Mouse (Mus musculus): ENCODE measurements around the gene Flt1. TPM values are rescaled to one million over a fixed set of nuclear protein-coding genes. Genes with fewer than 3 reads are reported as not detected.

The Flt1 gene
- total RNA-seq, 2 experiments from 2014 or later = 25.0 to 34.5 TPM

DNA sequence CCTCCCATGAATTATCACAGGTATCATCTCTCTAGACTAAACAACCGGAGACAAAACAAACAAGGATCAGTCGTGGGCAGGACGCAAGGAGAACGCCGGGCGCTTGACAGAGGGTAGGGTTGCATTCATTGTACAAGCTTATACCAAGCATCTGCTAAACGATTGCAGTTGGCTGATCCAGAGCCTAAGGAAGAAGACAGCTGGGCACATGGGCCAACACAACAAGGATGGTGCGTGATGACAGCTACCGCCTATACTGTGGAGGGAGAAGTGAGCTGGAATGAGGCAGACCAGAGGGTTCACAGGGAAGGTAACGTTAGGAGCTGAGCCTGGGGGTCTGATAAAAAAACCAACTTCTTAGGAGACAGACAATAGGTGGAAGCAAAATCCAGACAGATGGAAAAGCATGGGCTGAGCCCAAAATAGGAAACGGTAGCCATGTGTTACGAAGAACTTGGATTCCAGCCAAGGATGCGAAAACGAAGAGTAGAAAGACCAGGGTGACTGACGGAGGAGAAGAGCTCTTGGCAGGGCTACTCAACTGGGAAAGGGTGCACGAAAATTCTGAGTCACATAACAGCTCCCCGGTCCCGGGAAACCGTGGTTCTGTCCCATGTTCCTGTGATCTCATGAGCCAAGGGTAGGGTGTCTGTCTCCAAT, 53.9 kb downstream of the Flt1 start:
- DNase-seq (ENCODE audit: extremely low spot score in 1 of 2, low spot score in 1 of 2) = peak; percentile 14 to 18

DNA sequence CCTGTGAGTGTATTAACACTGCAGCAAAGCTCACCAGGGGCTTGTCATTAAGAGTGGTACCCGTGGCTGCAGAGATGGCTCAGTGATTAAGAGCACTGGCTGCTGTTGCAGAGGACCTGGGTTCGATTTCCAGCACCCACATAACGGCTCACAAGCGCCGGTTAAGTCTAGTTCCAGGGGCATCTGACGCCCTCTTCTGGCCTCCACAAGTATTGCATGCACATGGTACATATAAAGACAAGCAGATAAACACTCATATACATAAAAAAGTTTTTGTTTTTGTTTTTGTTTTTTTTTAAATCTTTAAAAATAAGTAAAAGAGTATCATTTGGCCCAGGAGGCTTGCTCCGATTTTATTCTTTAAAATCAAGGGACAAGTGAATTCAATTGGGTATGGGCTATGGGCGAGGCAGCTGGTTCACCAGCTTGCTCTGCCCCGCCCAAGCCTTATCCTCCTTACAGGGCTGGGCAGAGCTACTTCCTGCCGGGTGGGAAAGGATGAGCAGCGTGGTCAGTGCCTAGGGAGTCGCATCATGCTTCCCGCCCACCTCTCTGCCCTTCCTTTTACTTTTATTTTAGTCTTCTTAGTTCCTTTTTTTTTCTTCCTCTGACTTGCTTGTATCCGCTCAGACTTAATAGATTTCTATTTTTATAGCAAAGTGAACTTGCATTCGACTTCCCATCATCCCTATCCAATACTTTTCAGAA, 57.0 kb downstream of the Flt1 start:
- DNase-seq (ENCODE audit: extremely low spot score in 1 of 2, low spot score in 1 of 2) = no peak

DNA sequence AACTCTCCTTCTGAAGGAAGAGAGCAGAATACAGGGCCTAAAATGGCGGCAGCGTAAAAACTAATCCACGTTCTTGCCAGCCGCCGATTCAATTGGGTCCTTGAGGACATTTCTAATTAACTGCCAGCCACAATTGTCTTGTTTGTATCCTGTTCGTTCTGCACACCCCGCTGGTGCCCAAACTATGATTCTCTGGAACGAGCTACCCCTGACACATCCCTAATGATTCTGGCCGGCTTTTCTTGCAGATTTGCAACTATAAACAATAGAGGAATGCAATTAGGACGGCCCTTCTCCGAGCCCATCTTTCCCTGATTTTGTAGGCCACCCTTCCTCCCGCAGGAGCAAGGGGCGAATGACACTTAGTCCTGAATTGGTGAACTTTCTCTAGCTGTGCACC, 59.9 kb downstream of the Flt1 start:
- no peak for DNase-seq (ENCODE audit: extremely low spot score in 1 of 2, low spot score in 1 of 2)

DNA sequence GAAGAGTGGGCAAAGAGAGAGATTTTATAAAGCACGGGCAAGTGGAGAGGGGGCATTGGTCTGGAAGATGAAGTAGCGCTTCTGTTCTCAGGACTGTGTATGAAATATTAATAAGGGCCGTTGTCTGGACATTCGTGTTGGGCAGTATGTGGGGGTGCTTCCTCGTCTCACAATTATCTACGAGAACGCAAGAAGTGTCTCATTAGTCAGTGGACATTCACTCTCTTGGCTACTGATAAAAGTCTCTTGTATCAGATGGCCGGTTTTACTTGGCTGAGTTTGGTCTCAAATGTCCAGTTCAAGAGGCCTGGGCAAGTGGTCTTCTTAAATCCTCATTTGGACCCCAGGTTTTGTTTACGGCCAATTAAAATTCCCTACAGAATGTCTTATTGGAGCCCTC, 60.4 kb downstream of the Flt1 start:
- DNase-seq (ENCODE audit: extremely low spot score in 1 of 2, low spot score in 1 of 2) = no peak

DNA sequence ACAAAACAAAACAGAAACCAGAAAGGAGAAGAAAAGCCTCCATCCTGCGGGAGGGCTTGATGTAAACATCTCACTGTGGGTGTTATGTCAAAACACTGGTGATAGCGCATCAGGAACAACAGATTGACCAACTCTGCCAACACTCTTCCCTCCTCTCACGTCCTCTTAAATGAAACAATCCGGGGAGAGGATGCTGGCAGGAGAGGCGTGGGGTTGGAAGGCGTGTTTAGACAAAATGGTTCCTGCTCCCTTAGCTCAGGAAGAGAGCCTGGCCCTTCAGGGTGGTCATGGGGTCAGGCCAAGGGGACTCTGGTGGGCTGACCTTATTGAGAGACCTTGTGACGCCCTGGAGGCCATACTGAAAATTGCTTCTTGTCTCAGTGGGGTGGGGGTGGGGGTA, 65.9 kb downstream of the Flt1 start:
- no peak for DNase-seq (ENCODE audit: extremely low spot score in 1 of 2, low spot score in 1 of 2)

DNA sequence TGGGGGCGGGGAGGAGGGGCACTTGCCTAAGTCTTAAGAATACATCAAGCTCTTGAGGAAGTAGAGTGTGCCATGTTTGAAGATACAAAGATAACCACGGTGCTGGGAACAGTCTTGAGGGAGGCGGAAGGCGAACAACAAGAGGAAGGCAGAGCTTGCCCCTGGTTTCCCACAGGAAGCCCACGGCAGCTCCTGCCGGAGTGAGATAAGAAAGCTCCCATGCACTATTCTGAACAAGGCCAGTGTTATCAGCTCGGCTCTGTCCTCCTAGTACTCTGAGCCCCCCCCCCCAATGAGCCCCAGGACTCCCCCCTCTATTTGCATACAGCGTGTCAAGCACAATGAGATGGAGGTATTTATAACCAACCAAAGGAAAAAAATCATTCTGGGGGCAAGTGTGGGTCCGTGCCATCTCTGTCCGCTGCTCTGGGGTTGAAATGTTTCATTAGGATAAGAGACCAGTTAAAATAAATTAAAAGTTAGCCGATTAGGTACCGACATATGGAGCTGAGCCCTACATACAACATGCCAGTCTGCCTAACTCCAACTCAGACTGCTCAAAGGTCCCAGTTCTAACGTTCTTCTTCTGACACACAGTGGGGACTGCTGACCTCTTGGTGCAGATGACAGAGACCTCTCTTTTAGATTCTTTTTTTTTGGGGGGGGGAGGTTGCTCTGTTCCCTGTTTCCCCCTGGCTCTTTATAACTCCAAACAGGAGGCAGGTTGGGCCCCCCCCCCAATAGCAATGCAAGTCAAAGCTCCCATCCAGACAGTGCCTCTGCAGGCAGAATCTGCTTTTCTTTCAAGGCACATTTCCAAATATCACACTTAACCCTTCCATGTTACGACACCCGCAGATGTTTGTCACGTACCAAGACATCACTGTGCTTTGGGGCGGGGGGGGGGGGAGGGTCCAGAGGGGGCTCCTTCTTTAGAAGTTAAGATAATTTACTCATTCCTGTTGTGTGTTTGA, 67.6 kb downstream of the Flt1 start:
- no peak for DNase-seq (ENCODE audit: extremely low spot score in 1 of 2, low spot score in 1 of 2)

DNA sequence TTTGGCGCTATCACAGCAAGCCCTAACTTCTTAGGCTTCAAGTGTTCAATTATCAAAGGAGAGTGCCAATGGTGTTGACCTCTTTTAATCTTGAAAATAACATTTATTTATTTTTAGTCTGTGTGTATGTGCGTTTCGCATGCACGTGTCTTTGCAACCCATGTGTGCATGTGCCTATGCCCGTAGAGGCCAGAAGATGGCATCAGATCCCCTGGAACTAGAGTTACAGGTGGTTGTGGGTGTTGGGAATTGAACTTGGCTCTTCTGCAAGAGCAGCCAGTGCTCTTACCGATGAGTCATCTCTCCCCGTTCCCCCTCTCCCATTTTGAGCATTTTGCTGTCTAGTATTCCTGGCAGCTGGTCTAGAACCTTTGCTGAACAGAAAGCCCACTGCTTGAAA, 70.0 kb downstream of the Flt1 start:
- no peak for DNase-seq (ENCODE audit: extremely low spot score in 1 of 2, low spot score in 1 of 2)

DNA sequence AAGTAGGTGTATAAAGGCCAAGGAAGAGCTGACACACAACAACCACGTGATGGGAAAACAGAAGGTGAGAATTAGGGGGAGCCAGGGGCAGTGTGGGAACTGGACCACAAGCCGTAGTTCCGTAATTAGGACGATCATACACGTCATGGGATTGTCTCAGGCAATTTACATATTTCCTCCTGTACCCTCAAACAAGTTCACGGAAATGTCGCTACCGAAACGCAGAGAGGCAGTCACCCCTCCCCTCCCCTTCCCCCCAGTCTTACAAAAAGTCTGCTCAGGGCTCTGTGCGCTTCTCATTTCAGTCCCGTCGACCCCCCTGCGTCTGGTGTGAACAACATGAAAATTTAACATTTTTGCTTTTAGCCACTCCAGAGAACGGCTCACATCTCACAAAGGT, 74.6 kb downstream of the Flt1 start:
- DNase-seq (ENCODE audit: extremely low spot score in 1 of 2, low spot score in 1 of 2) = no peak

DNA sequence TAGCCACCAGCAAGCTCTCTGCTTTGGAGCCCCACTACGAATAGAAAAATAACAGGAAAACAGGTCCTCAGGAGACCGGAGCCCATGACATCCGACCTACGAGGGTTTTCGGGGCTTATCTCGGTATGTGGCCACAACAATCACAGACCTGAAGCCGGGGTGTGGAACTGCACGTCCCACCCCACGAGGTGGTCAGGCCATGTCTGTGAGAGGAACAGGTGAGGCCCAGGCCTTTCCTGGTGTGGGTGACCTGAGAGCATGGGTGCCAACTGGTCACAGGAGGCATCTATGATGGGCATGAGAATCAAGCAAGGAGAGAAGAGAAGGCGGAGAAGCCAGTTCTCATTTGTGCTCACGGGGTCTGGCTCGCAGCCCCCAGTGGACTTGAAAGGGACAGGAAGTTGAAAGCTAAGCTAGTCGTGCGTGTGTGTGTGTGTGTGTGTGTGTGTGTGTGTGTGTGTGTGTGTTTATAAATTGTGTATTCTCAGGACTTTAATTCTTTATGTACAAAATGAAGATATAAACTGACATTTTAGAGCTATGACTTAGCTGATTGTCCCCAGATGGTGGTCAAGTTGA, 79.4 kb downstream of the Flt1 start:
- DNase-seq (ENCODE audit: extremely low spot score in 1 of 2, low spot score in 1 of 2) = no peak

DNA sequence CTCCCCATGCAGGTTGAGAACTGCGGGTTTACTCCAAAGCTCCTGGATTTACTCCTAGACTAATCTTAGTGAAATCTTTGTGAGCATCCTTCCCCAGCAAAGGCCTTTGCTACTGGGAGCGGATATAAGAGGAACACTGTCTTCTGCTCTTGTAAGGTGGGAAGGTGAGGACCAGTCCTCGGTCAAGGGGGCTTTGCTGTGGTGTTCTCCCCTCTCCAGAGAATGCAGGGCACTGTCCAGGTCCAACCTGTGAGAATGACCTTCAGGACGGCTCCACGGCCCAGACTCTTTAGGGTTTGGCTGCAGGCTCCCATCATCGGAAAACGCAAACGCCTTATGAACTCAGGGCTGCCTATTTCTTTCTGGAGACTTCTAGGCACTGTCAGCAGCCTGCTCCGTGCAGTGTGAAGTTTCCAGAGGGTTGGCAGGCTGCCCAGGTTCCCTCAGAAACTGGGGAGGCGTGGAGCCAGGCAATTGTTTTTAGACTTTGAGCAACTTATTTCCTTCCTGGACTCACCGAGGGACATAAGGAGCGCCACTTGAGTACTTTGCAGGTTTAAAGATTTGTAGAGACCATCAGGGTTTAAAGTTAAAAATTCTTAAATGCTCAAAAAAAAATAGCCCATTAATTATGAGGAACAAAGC, 80.7 kb downstream of the Flt1 start:
- peak; percentile 21 to 60 for DNase-seq (ENCODE audit: extremely low spot score in 1 of 2, low spot score in 1 of 2)

DNA sequence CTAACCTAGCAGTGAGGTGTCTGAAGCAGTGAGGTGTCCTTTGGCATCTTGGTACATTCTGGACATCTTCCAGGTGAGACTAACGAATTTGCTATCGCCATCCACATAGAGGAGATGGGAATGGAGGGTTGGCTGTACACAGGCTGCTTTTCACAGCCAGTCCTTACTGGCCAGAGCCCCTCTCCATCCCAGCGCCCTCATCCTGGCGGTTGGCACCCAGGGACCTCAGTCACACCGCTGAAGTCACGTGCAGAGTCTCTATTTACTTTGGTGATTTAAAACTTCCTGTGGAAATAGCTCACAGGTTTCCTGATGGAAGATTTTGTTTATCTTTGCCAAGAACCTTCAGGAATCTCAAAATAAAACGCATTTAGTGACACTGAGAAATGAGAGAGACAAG, 84.4 kb downstream of the Flt1 start:
- DNase-seq (ENCODE audit: extremely low spot score in 1 of 2, low spot score in 1 of 2) = no peak

DNA sequence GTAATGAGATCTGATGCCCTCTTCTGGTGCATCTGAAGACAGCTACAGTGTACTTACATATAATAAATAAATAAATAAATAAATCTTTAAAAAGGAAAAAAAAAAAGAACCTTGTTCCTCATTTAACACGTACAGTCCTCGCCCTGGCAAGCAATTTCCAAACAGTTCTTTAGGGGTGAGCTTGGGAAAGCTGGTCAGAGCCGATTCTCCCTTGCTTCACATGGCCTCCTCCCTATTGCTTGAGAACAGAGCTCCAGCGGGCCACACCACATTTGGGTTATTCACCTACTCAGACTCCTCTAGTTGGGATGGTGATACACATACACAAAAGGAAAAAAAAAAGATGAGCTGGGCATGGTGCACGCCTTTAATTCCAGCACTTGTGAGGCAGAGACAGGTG, 85.9 kb downstream of the Flt1 start:
- DNase-seq (ENCODE audit: extremely low spot score in 1 of 2, low spot score in 1 of 2) = no peak

DNA sequence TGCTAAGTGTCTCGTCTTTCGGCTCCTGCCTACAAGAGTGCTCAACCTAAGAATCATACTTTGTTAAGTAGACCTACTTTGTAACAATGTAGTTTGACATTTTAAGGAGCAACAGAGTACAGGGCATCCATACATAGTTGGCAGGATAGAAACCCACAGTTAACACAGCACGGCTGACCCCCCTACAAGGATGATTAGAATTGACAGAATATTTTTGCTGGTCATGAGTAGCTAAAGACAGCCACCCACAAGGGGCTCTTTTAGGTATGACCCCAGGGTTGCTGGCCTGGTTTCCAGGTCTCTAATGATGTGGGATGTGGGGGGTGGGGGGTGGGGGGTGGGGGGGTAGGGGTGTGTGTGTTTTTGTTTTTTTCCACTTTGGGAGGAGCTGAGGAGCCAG, 89.1 kb downstream of the Flt1 start:
- DNase-seq (ENCODE audit: extremely low spot score in 1 of 2, low spot score in 1 of 2) = no peak

DNA sequence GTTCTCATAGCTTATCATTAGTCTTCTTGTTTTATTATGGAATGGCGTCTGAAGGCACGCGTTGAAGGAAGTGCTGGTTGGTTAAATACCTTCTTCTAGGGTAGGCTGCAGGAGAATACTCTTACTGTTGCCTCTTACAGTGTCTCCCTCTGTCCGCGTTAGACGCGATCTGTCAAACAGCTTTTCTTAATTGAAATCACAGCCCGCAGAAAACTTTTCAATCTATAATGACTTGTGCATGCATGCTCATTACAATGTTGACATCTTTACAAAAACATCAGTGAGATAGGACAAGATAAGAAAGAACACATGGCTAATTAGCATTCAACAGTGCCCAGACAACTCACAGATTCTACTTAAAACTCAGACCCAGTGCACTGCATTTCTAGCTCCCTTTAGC, 89.9 kb downstream of the Flt1 start:
- DNase-seq (ENCODE audit: extremely low spot score in 1 of 2, low spot score in 1 of 2) = no peak

DNA sequence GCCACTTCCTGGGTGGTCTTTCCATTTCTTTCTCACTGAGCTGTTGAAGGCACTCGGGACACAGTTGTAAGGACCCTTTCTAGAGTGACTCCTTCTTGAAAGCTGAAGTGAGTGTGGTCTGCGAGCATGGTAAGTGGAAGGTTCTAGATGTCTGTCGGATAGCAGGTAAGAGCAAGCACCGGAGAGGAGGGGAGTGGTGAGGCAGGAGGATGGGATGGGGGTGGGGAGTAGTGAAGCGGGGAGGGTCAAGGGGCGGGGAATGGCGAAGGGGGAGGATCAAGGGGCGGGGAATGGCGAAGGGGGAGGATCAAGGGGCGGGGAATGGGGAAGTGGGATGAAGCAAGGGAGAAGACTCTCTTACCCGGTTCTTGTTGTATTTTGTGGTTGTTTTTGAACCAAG, 91.8 kb downstream of the Flt1 start:
- no peak for DNase-seq (ENCODE audit: extremely low spot score in 1 of 2, low spot score in 1 of 2)

DNA sequence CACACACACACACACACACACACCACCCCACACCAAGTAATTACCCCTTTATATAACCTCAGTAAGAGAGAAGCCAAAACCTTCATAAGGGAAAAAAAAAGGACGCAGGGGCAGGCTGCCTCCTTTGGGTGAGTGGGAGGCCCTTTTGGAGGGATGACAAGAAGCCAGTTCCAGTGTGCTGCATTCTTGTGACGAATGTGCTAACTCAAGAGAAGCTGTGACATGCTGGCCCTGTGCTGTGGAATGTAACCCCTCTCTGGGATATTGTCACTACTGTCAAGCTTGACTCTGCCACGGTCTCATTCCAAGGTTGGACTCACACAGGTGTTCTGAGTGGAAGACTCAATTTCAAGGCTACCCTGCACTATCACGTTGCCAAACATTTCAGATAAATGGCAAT, 93.1 kb downstream of the Flt1 start:
- no peak for DNase-seq (ENCODE audit: extremely low spot score in 1 of 2, low spot score in 1 of 2)

DNA sequence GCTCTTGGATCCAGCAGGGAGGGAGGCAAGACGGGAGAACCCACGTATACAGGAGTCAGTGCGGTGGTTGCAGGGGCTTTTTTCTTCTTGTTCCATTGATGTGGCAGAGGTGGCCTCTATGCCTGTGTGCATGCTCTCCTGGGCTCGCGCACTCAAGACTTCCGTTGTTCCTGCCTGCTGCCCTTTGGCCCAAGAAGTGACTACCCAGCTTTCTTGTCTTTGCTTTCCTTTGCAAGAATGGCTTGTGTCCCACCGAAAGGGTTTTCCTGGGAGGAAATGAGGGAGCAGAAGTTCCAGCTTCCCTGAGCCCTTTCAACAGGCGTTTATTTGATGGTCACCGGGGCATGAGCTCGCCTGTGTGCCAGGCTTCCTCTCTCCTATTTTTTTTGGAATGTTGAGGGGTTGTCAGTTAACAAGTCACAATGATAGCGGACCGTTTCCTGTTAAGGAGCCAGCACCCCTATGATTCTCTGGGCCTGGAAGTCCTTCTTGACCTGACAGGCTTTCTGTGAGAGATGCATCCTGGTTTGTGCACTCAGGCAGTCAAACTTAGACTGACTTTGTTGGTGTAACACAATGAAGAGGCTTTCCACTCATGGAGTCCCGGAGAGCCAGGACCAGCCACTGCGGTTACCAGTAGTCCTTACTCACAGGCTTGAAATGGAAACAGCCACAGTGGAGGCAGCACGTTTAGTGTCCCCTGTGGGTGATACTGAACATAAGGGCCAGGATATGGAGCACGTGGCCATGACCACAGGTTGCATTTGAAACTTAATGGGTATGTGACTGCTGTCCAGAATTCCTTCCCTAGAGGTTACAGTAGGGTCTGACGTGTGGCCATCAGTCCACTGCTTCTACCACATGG, 95.2 kb downstream of the Flt1 start:
- DNase-seq (ENCODE audit: extremely low spot score in 1 of 2, low spot score in 1 of 2) = no peak

DNA sequence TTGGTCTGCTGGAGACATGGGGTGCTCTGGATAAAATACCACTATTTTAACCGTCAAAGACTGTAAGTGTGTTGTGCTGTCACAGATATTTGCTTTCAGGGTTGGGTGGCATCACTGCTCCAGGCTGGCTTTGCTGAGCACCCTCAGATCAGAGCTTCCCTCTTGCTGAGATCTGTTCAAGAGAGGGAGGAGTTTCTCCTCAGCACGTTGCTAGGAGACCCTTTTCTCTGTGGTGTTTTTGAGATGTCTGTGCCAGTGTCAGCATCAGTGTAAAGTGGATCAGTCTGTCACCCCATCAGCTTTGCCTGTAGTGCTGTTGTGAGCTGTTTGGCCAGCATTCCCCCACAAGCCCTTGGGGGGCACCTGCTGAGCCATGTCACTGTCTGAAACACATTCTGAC, 98.9 kb downstream of the Flt1 start:
- DNase-seq (ENCODE audit: extremely low spot score in 1 of 2, low spot score in 1 of 2) = no peak

DNA sequence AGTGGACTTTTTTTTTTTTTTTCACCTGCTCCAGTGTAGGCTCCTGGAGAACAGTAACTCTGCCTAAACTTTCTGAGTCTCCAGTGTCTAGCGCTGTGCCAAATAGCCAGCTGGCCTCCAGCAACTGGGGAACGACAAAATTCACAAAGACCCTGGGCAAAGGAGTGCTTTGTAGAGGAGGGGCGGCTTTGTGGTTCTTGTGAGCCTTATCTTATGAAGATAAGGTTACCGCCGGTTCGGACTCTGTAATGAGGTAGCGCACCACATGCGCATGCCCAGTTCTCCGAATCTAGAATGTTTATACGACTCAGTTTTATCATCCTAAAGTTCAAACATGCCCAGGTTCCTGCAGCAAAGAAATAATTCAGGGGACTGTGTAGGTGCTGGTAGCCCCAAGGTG, 102.1 kb downstream of the Flt1 start:
- DNase-seq (ENCODE audit: extremely low spot score in 1 of 2, low spot score in 1 of 2) = no peak

DNA sequence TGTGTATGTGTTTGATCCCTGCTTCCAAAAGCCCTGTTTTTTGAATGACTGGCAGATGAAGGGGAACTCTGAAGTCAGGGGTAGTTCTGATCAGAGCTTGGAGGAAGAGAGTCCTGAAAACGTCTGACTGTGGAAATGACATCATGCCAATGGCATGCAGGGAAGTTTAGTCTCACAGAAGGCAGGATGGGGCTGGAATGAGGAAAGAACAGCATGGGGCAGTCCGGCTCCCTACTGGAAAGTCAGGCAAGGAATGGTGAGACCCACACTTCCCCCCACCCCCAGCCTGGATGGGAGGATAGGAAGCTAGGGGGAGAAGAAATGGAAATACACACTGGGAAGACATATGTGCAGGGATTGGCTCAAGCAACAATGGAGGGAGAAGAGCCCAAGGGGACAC, 105.6 kb downstream of the Flt1 start:
- DNase-seq (ENCODE audit: extremely low spot score in 1 of 2, low spot score in 1 of 2) = no peak

Measured in layer of hippocampus, postnatal 25 days (tissue).